Mouse (Mus musculus) mesoderm, embryonic 11.5 days (tissue): ENCODE results near the gene Wscd1.
"Not testable (repeated sequence)": the region's sequence is repeated elsewhere in the genome, so short reads cannot be mapped to it uniquely, and the experiment has no call there.

Experiments
- DNase-seq: peaks from one replicate; pipeline ENCODE4 v3.0.0-alpha.2; 2012; ENCODE audit warnings: low read depth, low spot score

The Wscd1 gene

DNA sequence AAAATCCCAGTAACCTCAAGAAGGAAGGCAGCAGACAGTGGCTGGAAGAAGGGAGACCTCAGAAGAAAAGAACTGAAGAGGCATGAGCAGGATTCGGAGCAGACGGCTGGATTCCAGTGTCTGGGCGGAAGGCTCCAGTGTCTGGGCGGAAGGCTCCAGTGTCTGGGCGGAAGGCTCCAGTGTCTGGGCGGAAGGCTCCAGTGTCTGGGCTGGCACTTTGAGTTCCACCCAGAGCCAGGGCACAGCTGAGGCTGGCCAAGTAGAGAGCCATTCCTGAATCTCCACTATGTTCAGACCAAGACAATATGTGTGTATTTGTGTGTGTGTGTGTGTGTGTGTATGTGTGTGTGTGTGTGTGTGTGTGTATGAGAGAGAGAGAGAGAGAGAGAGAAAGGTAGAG is 71.8 kb downstream of the Wscd1 start:
- not testable (repeated sequence) for DNase-seq

DNA sequence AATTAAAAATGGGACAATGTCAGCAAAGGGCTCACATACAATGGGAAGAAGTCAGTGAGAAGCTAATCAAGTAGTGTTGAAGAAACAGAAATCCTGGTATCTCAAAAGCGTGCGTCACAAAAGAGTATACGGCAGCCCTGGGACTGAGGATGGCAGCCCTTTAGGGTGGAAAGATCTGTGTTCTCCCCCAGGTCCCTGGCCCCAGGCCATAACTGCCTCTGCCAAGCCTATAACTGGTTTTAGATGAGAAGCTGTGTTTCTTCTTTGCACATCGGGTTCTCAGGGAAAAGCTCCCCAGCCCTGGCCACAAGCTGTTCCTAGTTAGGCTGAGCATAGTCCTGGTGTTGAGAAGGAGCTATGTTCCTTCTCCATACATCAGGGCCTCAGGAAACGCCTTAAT is 72.3 kb downstream of the Wscd1 start:
- DNase-seq = no peak

DNA sequence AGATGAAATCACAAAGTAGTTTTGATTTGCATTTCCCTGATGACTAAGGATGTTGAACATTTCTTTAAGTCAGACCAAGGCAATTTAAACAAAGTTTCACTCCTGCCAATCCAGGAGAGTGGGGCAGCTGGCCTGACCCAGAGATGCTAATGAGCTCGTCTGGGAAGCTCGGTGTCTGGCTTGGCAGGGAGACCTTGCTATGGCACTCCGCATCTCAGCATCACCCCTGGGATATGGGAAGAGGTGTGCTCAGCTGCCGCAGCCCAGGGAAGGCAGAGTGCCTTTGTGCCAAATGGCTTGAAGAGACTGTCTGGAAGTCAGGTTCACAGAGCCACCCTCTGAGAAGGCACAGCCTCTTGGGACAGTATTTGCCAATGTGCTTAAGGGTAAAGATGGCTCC is 75.3 kb downstream of the Wscd1 start:
- no peak for DNase-seq
